Mouse (Mus musculus) forebrain, postnatal 0 days (tissue): ENCODE data around the gene Cdc42ep3. TPM values are rescaled to one million over a fixed set of nuclear protein-coding genes. Genes with fewer than 3 reads are reported as not detected.

Experiments
- ATAC-seq: fragments of 200-750 bp; cut with Nextera tagmentation; 2 replicates; pipeline ENCODE4 v1.8.0; 2017; ENCODE audit warnings: mild to moderate bottlenecking, moderate library complexity
- DNase-seq: peaks from one replicate; pipeline ENCODE4 v3.0.0-alpha.2; 2015
- H3K27ac ChIP-seq: fragments of 300-500 bp; sonication (generic); 2 replicates; pipeline ENCODE4 v1.5.1; 2014; ENCODE audit warnings: low read depth, mild to moderate bottlenecking, antibody characterized with exemption, low read length, moderate library complexity, mixed read lengths
- H3K27me3 ChIP-seq: fragments of 300-500 bp; sonication (generic); 2 replicates; pipeline ENCODE4 v1.6.1; 2014; ENCODE audit warnings: mild to moderate bottlenecking, low read length, mixed read lengths; ENCODE audit not compliant: insufficient read depth
- H3K36me3 ChIP-seq: fragments of 300-500 bp; sonication (generic); 2 replicates; pipeline ENCODE4 v1.6.1; 2014; ENCODE audit warnings: mild to moderate bottlenecking, moderate library complexity; ENCODE audit not compliant: insufficient read depth
- H3K4me1 ChIP-seq: fragments of 300-500 bp; sonication (generic); 2 replicates; pipeline ENCODE4 v1.6.1; 2014; ENCODE audit warnings: antibody characterized with exemption; ENCODE audit not compliant: insufficient read depth
- H3K4me2 ChIP-seq: fragments of 300-500 bp; sonication (generic); 2 replicates; pipeline ENCODE4 v1.6.1; 2014; ENCODE audit warnings: low read depth, mild to moderate bottlenecking, moderate library complexity
- H3K4me3 ChIP-seq: fragments of 300-500 bp; sonication (generic); 2 replicates; pipeline ENCODE4 v1.5.1; 2014; ENCODE audit warnings: low read depth, low read length, mixed read lengths
- H3K9ac ChIP-seq: fragments of 300-500 bp; sonication (generic); 2 replicates; pipeline ENCODE4 v1.6.1; 2014; ENCODE audit warnings: mild to moderate bottlenecking
- H3K9me3 ChIP-seq: fragments of 300-500 bp; sonication (generic); 2 replicates; pipeline ENCODE4 v1.6.1; 2016; ENCODE audit warnings: low read length
- CTCF ChIP-seq: sonication (generic); IDR thresholded peaks from 2 replicates; pipeline ENCODE4 v1.5.1; 2016; ENCODE audit warnings: antibody characterized with exemption, control low read depth, low read depth
- WGBS: fragments of 180-500 bp; shearing (Covaris S2); extraction: QIAGEN DNeasy Blood & Tissue Kit; methylation state at CpG from one replicate; pipeline ENCODE4 v1.1.7; 2014; 5-methylcytosine and 5-hydroxymethylcytosine counted together
- polyA plus RNA-seq: library from polyadenylated mRNA; unstranded; fragments of >200 nt; fragmentation: Nextera tagmentation; extraction: Ambion mirVana; gene quantifications from 2 replicates; pipeline ENCODE4 v1.2.1, GENCODE M21; 2015
- total RNA-seq: library from RNA; depleted of rRNA; stranded (reverse); fragments of >200 nt; gene quantifications from 2 replicates; pipeline ENCODE4 v1.2.3, GENCODE M21; 2014

The Cdc42ep3 gene
- total and polyA plus RNA-seq, 2 experiments from 2014 or later: 38.6 to 54.8 TPM

DNA sequence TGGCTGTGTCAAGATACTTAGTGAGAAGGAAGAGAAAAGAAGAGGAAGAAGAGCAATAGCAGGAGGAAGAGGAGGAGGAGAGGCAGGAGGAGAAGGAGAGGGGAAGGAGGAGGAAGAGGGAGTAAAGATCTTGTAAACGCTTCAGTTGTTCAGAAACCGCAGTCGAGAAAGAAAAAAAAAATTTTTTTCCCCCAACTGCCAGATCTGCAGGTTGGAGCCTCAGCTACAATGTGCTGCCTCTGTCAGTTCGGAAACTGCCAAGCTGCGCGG, 782 bp downstream of the Cdc42ep3 start:
- H3K4me1 ChIP-seq: 0 out of 2 replicates have a peak, but pooled peaks cover 10% of the 10 kb centered on the region
- ATAC-seq (no peak), DNase-seq (no peak)
- H3K36me3 ChIP-seq: 0 out of 2 replicates have a peak, but pooled peaks cover 5% of the 10 kb centered on the region
- H3K27ac ChIP-seq: peak overlapping the region; percentile 94
- peak overlapping the region; percentile 76 for H3K4me3 ChIP-seq
- no peaks in the 10 kb centered on the region for H3K27me3 ChIP-seq
- no peaks in the 10 kb centered on the region for H3K9me3 ChIP-seq
- WGBS: under 1% methylated on average over 6 of the region's 6 CpGs
- TF ChIP-seq CTCF: no peak
- peak overlapping the region; percentile 99 for H3K9ac ChIP-seq
- H3K4me2 ChIP-seq: peak overlapping the region; percentile 75

DNA sequence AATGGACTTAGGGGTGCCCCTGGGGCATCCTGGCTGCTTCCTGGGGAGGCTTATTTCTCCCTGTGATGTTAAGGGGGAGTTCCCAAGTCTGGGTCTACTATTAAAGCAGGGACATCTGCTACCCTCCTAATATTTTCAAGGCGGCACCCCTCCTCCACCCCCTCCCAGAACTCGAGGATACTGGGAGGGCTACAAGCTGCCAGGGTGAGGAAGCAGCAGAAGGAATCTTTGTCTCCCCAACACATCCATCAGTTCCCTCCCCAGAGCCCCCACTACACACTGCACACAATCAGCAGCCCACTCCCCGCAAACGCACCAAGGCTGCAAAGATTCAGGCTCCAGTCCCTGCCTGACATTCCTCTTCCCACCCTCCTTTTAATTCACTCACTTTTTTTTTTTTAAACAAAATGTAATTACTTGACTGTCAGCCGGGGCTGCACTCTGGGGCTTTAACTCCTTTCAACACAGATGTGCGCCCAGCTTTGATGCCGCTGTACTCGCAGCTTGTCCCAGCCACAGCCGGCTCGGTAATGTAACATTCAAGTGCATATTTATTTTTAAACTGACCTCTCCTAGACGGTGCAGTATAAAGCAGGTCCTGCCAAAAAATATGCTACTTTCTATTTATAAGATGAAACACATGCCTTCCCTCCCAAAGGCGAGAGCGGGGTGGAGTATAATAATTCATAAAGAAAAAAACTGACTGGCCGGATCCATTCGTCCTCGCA, 1.3 kb downstream of the Cdc42ep3 start:
- H3K9me3 ChIP-seq: no peaks in the 10 kb centered on the region
- WGBS: 5% methylated on average over 16 of the region's 16 CpGs
- H3K4me3 ChIP-seq: peak overlapping the region; percentile 76
- H3K4me1 ChIP-seq: 0 out of 2 replicates have a peak, but pooled peaks cover 10% of the 10 kb centered on the region
- no peaks in the 10 kb centered on the region for H3K27me3 ChIP-seq
- peak overlapping the region; percentile 94 for H3K27ac ChIP-seq
- DNase-seq: peak; percentile 45
- peak overlapping the region; percentile 75 for H3K4me2 ChIP-seq
- 0 out of 2 replicates have a peak, but pooled peaks cover 8% of the 10 kb centered on the region for H3K36me3 ChIP-seq
- ATAC-seq: no peak
- H3K9ac ChIP-seq: peak overlapping the region; percentile 99
- TF ChIP-seq CTCF: no peak

DNA sequence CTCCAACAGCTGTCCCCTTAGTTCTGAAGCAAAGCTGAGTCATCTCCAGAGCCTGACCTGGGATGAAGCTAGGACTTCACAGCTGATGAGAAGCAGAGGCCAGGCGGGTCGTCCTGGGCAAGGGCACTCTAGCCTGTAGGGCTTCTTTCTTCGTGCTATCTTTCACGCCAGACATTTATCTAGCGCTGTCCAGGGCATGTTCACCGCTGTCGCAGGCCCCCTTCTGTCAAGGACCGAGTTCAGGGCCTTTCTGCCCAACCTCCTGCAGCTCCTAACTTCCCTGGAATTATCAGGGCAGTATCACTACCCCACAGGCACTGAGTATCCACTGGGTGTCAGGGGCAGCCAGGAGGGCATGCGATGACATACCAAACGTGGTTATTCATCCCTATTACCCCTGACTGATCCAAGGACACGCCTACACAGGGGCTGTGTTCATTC, 4.1 kb downstream of the Cdc42ep3 start:
- no peak overlapping the region for H3K9ac ChIP-seq
- no peak for DNase-seq
- 0 out of 2 replicates have a peak, but pooled peaks cover 13% of the 10 kb centered on the region for H3K36me3 ChIP-seq
- H3K27ac ChIP-seq: no peak overlapping the region
- ATAC-seq: no peak
- no peaks in the 10 kb centered on the region for H3K9me3 ChIP-seq
- 0 out of 2 replicates have a peak, but pooled peaks cover 10% of the 10 kb centered on the region for H3K4me1 ChIP-seq
- H3K4me3 ChIP-seq: no peak overlapping the region
- no peak for TF ChIP-seq CTCF
- 83% methylated on average over 11 of the region's 11 CpGs for whole genome bisulfite sequencing
- no peaks in the 10 kb centered on the region for H3K27me3 ChIP-seq
- H3K4me2 ChIP-seq: no peak overlapping the region

DNA sequence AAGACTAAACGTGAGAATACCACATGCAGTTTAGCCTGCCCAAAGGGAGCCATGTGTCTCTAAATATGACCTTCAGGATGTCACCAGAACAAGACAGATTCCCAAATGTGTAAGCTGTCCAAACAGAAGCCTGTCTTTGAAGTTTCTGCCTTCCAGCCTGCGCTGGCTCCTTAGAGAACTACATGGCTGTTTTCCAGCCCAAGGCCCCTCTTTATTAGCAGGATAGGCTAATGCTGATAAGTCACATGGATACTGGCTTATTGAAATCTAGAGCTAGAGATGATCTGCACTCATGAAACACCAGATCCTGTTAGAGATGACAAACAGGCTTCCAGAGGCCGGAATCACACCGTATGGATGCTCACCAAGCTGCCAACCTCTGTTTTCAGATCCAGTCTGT, 5.5 kb downstream of the Cdc42ep3 start:
- Histone ChIP-seq H3K4me1 (0 out of 2 replicates have a peak, but pooled peaks cover 10% of the 10 kb centered on the region), H3K9ac (no peak overlapping the region), H3K36me3 (0 out of 2 replicates have a peak, but pooled peaks cover 13% of the 10 kb centered on the region), H3K27ac (no peak overlapping the region), H3K4me2 (no peak overlapping the region), H3K9me3 (no peaks in the 10 kb centered on the region), H3K27me3 (no peaks in the 10 kb centered on the region), H3K4me3 (no peak overlapping the region)
- no peak for ATAC-seq
- no peak for DNase-seq
- 77% methylated on average over 4 of the region's 4 CpGs for WGBS
- no peak for TF ChIP-seq CTCF

DNA sequence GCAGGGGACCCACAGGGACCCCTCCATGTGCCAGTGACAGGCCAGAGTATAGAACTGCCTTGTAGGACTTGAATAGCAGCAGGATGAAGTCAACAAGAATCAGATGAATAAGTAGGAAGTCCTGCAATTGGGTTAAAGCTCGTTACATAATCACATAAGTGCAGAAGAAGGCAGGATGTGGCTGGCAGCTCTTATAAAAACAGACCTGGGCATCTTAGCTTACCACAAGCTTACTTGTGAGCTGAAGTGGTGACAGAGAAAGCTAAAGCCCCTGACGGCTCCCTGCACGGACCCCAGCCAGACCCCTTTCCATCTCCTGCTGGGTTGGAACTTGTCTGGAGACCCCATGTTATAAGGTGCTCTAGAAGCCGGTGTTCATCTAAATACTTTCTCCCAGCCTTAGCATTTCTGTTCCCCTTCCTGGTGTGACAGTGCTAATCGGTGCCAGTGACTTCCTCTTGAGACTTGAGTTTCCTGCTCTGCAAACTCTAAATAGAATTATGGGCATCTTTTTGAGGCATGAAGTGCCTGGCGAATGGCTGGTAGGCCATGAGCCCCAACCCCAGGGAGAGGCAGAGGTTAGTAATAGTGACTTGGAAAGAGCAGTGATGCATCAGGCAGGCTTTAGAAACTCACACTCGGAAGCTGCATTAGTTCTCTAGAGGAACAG, 6.8 kb downstream of the Cdc42ep3 start:
- no peak overlapping the region for H3K27ac ChIP-seq
- DNase-seq (no peak), ATAC-seq (no peak)
- H3K9me3 ChIP-seq: no peaks in the 10 kb centered on the region
- 0 out of 2 replicates have a peak, but pooled peaks cover 13% of the 10 kb centered on the region for H3K36me3 ChIP-seq
- 87% methylated on average over 7 of the region's 7 CpGs for WGBS
- no peak overlapping the region for H3K9ac ChIP-seq
- H3K27me3 ChIP-seq: no peaks in the 10 kb centered on the region
- H3K4me1 ChIP-seq: 0 out of 2 replicates have a peak, but pooled peaks cover 7% of the 10 kb centered on the region
- H3K4me3 ChIP-seq: no peak overlapping the region
- no peak for TF ChIP-seq CTCF
- no peak overlapping the region for H3K4me2 ChIP-seq

DNA sequence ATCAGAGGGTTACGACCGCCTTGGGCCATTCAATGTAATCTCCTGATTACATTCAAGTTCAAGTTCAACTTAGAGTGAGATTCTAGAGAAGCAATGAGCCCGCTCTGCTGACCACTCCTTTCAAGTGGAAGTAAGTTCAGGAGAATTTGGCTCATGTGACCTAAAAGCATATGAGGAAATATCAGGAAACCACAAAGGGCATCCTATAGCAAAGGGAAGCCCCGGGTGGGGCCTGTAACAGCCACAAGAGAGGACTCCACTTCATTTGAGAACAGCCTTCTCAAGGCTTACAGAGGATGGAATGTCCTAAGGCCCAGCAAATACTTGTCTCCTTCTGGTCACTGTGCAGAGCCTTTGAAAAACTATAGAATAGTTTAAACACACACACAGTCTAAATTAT, 7.6 kb downstream of the Cdc42ep3 start:
- no peak overlapping the region for H3K9ac ChIP-seq
- 0 out of 2 replicates have a peak, but pooled peaks cover 13% of the 10 kb centered on the region for H3K36me3 ChIP-seq
- H3K27ac ChIP-seq: no peak overlapping the region
- 91% methylated on average over 4 of the region's 4 CpGs for whole genome bisulfite sequencing
- ATAC-seq: no peak
- no peak for TF ChIP-seq CTCF
- H3K4me1 ChIP-seq: no peaks in the 10 kb centered on the region
- H3K4me2 ChIP-seq: no peak overlapping the region
- H3K9me3 ChIP-seq: no peaks in the 10 kb centered on the region
- no peak for DNase-seq
- no peaks in the 10 kb centered on the region for H3K27me3 ChIP-seq
- no peak overlapping the region for H3K4me3 ChIP-seq
